Mouse (Mus musculus) stomach, embryonic 15.5 days (tissue): ENCODE measurements around the gene Cdh13. TPM values are rescaled to one million over a fixed set of nuclear protein-coding genes. Genes with fewer than 3 reads are reported as not detected.

ENCODE experiments used
- ATAC-seq: fragments of 200-750 bp; cut with Nextera tagmentation; 2 replicates; pipeline ENCODE4 v1.8.0; 2017; ENCODE audit warnings: low read depth, moderate number of reproducible peaks, moderate TSS enrichment; ENCODE audit not compliant: insufficient read depth, low FRiP score
- H3K27ac ChIP-seq: fragments of 300-500 bp; sonication (generic); 2 replicates; pipeline ENCODE4 v1.5.1; 2015; ENCODE audit warnings: mild to moderate bottlenecking, inconsistent platforms
- H3K27me3 ChIP-seq: fragments of 300-500 bp; sonication (generic); replicated peaks from 2 replicates; pipeline ENCODE4 v1.6.1; 2015; ENCODE audit warnings: inconsistent platforms
- H3K36me3 ChIP-seq: fragments of 300-500 bp; sonication (generic); 2 replicates; pipeline ENCODE4 v1.6.1; 2015; ENCODE audit warnings: inconsistent platforms
- H3K4me1 ChIP-seq: fragments of 300-500 bp; sonication (generic); 2 replicates; pipeline ENCODE4 v1.6.1; 2015; ENCODE audit warnings: inconsistent platforms
- H3K4me2 ChIP-seq: fragments of 300-500 bp; sonication (generic); 2 replicates; pipeline ENCODE4 v1.6.1; 2015; ENCODE audit warnings: mild to moderate bottlenecking, inconsistent platforms
- H3K4me3 ChIP-seq: fragments of 300-500 bp; sonication (generic); replicated peaks from 2 replicates; pipeline ENCODE4 v1.5.1; 2015; ENCODE audit warnings: inconsistent platforms
- H3K9ac ChIP-seq: fragments of 300-500 bp; sonication (generic); 2 replicates; pipeline ENCODE4 v1.6.1; 2015; ENCODE audit warnings: inconsistent platforms
- H3K9me3 ChIP-seq: fragments of 300-500 bp; sonication (generic); 2 replicates; pipeline ENCODE4 v1.6.1; 2016; ENCODE audit warnings: inconsistent platforms
- WGBS: fragments of 180-500 bp; shearing (Covaris S2); methylation state at CpG from one replicate; pipeline ENCODE4 v1.1.7; 2015; 5-methylcytosine and 5-hydroxymethylcytosine counted together
- polyA plus RNA-seq: library from polyadenylated mRNA; unstranded; fragments of >200 nt; fragmentation: Nextera tagmentation; extraction: Ambion mirVana; gene quantifications from 2 replicates; pipeline ENCODE4 v1.2.1, GENCODE M21; 2015

Gene Cdh13
- polyA plus RNA-seq, 1 experiment from 2014 or later = 12.1 TPM

GRCm38 (mm10) chr8:118552397-118552796 is 268.9 kb downstream of the Cdh13 start:
- no peaks in the 10 kb centered on the region for H3K36me3 ChIP-seq
- H3K4me2 ChIP-seq = no peak overlapping the region
- WGBS = 72% methylated on average over 14 of the region's 14 CpGs
- ATAC-seq = no peak
- no peak overlapping the region for H3K27ac ChIP-seq
- no peaks in the 10 kb centered on the region for H3K27me3 ChIP-seq
- H3K9me3 ChIP-seq = no peaks in the 10 kb centered on the region
- H3K4me3 ChIP-seq = no peak overlapping the region
- no peak overlapping the region for H3K9ac ChIP-seq
- H3K4me1 ChIP-seq = no peaks in the 10 kb centered on the region

- Histone ChIP-seq H3K36me3 (no peaks in the 10 kb centered on the region), H3K9ac (no peak overlapping the region), H3K4me3 (no peak overlapping the region), H3K27ac (no peak overlapping the region), H3K27me3 (no peaks in the 10 kb centered on the region), H3K4me1 (no peaks in the 10 kb centered on the region), H3K9me3 (no peaks in the 10 kb centered on the region), H3K4me2 (no peak overlapping the region)
- no peak for ATAC-seq
- 73% methylated on average over 4 of the region's 4 CpGs for WGBS
Observed at GRCm38 (mm10) chr8:118552842-118553241, 269.3 kb downstream of the Cdh13 start.

GRCm38 (mm10) chr8:118564024-118564423 is 280.5 kb downstream of the Cdh13 start:
- H3K36me3 ChIP-seq = no peaks in the 10 kb centered on the region

GRCm38 (mm10) chr8:118565186-118565585 is 281.7 kb downstream of the Cdh13 start:
- Histone ChIP-seq H3K9me3 (no peaks in the 10 kb centered on the region), H3K4me3 (no peak overlapping the region), H3K4me1 (no peaks in the 10 kb centered on the region), H3K36me3 (no peaks in the 10 kb centered on the region), H3K27ac (no peak overlapping the region), H3K9ac (no peak overlapping the region), H3K27me3 (no peaks in the 10 kb centered on the region), H3K4me2 (no peak overlapping the region)
- 89% methylated on average over 5 of the region's 5 CpGs for WGBS
- ATAC-seq = no peak

More at GRCm38 (mm10) chr8:118564024-118564423, 280.5 kb downstream of the Cdh13 start:
- Histone ChIP-seq H3K27ac (no peak overlapping the region), H3K9ac (no peak overlapping the region), H3K4me2 (no peak overlapping the region), H3K4me3 (no peak overlapping the region), H3K9me3 (no peaks in the 10 kb centered on the region), H3K4me1 (no peaks in the 10 kb centered on the region), H3K27me3 (no peaks in the 10 kb centered on the region)
- whole genome bisulfite sequencing = 74% methylated on average over 6 of the region's 6 CpGs
- ATAC-seq = no peak

- Histone ChIP-seq H3K36me3 (no peaks in the 10 kb centered on the region), H3K4me1 (no peaks in the 10 kb centered on the region), H3K4me3 (no peak overlapping the region), H3K27me3 (no peaks in the 10 kb centered on the region), H3K4me2 (no peak overlapping the region), H3K9ac (no peak overlapping the region), H3K9me3 (no peaks in the 10 kb centered on the region), H3K27ac (no peak overlapping the region)
- ATAC-seq = no peak
- 65% methylated on average over 6 of the region's 6 CpGs for WGBS
Observed at GRCm38 (mm10) chr8:118565887-118566747, 282.6 kb downstream of the Cdh13 start.

GRCm38 (mm10) chr8:118569366-118569765 is 285.8 kb downstream of the Cdh13 start:
- H3K4me3 ChIP-seq = no peak overlapping the region
- no peaks in the 10 kb centered on the region for H3K36me3 ChIP-seq
- no peak overlapping the region for H3K4me2 ChIP-seq
- H3K4me1 ChIP-seq = no peaks in the 10 kb centered on the region
- no peak for ATAC-seq
- H3K27me3 ChIP-seq = no peaks in the 10 kb centered on the region
- WGBS = 70% methylated on average over 8 of the region's 8 CpGs
- H3K9ac ChIP-seq = no peak overlapping the region
- no peaks in the 10 kb centered on the region for H3K9me3 ChIP-seq
- no peak overlapping the region for H3K27ac ChIP-seq

GRCm38 (mm10) chr8:118581256-118581655 is 297.7 kb downstream of the Cdh13 start:
- Histone ChIP-seq H3K36me3 (no peaks in the 10 kb centered on the region), H3K4me1 (no peaks in the 10 kb centered on the region), H3K27ac (no peak overlapping the region), H3K4me3 (no peak overlapping the region), H3K9ac (no peak overlapping the region), H3K9me3 (no peaks in the 10 kb centered on the region), H3K4me2 (no peak overlapping the region), H3K27me3 (no peaks in the 10 kb centered on the region)
- 76% methylated on average over 1 of the region's 1 CpGs for WGBS
- no peak for ATAC-seq

GRCm38 (mm10) chr8:118582185-118582584 is 298.7 kb downstream of the Cdh13 start:
- WGBS = 94% methylated on average over 8 of the region's 8 CpGs

GRCm38 (mm10) chr8:118587981-118588380 is 304.4 kb downstream of the Cdh13 start:
- no peak overlapping the region for H3K4me3 ChIP-seq
- H3K27ac ChIP-seq = no peak overlapping the region
- H3K27me3 ChIP-seq = no peaks in the 10 kb centered on the region
- no peaks in the 10 kb centered on the region for H3K36me3 ChIP-seq
- H3K4me1 ChIP-seq = no peaks in the 10 kb centered on the region
- H3K9me3 ChIP-seq = no peaks in the 10 kb centered on the region
- H3K9ac ChIP-seq = no peak overlapping the region
- H3K4me2 ChIP-seq = no peak overlapping the region
- ATAC-seq = no peak
- 71% methylated on average over 5 of the region's 5 CpGs for WGBS

More at GRCm38 (mm10) chr8:118582185-118582584, 298.7 kb downstream of the Cdh13 start:
- H3K27me3 ChIP-seq = no peaks in the 10 kb centered on the region
- no peaks in the 10 kb centered on the region for H3K36me3 ChIP-seq
- no peaks in the 10 kb centered on the region for H3K4me1 ChIP-seq
- no peak overlapping the region for H3K9ac ChIP-seq
- H3K9me3 ChIP-seq = no peaks in the 10 kb centered on the region
- no peak overlapping the region for H3K27ac ChIP-seq
- no peak overlapping the region for H3K4me3 ChIP-seq
- H3K4me2 ChIP-seq = no peak overlapping the region
- ATAC-seq = no peak

- Histone ChIP-seq H3K27me3 (no peaks in the 10 kb centered on the region), H3K27ac (no peak overlapping the region), H3K4me1 (no peaks in the 10 kb centered on the region), H3K4me3 (no peak overlapping the region), H3K36me3 (no peaks in the 10 kb centered on the region), H3K9me3 (no peaks in the 10 kb centered on the region), H3K9ac (no peak overlapping the region), H3K4me2 (no peak overlapping the region)
- WGBS = 70% methylated on average over 8 of the region's 8 CpGs
- no peak for ATAC-seq
Observed at GRCm38 (mm10) chr8:118596816-118597215, 313.3 kb downstream of the Cdh13 start.

- Histone ChIP-seq H3K27me3 (no peaks in the 10 kb centered on the region), H3K4me1 (no peaks in the 10 kb centered on the region), H3K9ac (no peak overlapping the region), H3K9me3 (no peaks in the 10 kb centered on the region), H3K36me3 (no peaks in the 10 kb centered on the region), H3K27ac (no peak overlapping the region), H3K4me2 (no peak overlapping the region), H3K4me3 (no peak overlapping the region)
- WGBS = 72% methylated on average over 8 of the region's 8 CpGs
- ATAC-seq = no peak
Observed at GRCm38 (mm10) chr8:118601376-118601775, 317.8 kb downstream of the Cdh13 start.

GRCm38 (mm10) chr8:118602074-118602473 is 318.5 kb downstream of the Cdh13 start:
- Histone ChIP-seq H3K4me2 (no peak overlapping the region), H3K36me3 (no peaks in the 10 kb centered on the region), H3K9ac (no peak overlapping the region), H3K4me3 (no peak overlapping the region), H3K4me1 (no peaks in the 10 kb centered on the region), H3K27me3 (no peaks in the 10 kb centered on the region), H3K9me3 (no peaks in the 10 kb centered on the region), H3K27ac (no peak overlapping the region)
- ATAC-seq = no peak
- WGBS = 73% methylated on average over 8 of the region's 8 CpGs
